Mouse (Mus musculus) skeletal muscle tissue, adult 2 months (tissue): Measurements from ENCODE around the gene Fktn.
"Not testable (repeated sequence)": the region's sequence is repeated elsewhere in the genome, so short reads cannot be mapped to it uniquely, and the experiment has no call there.

ENCODE experiments used
- DNase-seq: peaks from one replicate; pipeline ENCODE4 v3.0.0-alpha.2; 2012; ENCODE audit warnings: low read depth, low spot score

The Fktn gene

GRCm38 (mm10) chr4:53713704-53714050, at the start of gene Fktn:
Gene Fktn (plus strand): TSS chr4:53713998.
- no peak for DNase-seq

GRCm38 (mm10) chr4:53682092-53682491, 31.7 kb upstream of the Fktn start:
- no peak for DNase-seq

GRCm38 (mm10) chr4:53688965-53689364, 24.8 kb upstream of the Fktn start:
- DNase-seq: no peak

GRCm38 (mm10) chr4:53691418-53691817, 22.4 kb upstream of the Fktn start:
- DNase-seq: no peak

GRCm38 (mm10) chr4:53709166-53709565, 4.6 kb upstream of the Fktn start:
- DNase-seq: not testable (repeated sequence)

- DNase-seq: no peak
Measured at GRCm38 (mm10) chr4:53710021-53710420, 3.8 kb upstream of the Fktn start.

DNA sequence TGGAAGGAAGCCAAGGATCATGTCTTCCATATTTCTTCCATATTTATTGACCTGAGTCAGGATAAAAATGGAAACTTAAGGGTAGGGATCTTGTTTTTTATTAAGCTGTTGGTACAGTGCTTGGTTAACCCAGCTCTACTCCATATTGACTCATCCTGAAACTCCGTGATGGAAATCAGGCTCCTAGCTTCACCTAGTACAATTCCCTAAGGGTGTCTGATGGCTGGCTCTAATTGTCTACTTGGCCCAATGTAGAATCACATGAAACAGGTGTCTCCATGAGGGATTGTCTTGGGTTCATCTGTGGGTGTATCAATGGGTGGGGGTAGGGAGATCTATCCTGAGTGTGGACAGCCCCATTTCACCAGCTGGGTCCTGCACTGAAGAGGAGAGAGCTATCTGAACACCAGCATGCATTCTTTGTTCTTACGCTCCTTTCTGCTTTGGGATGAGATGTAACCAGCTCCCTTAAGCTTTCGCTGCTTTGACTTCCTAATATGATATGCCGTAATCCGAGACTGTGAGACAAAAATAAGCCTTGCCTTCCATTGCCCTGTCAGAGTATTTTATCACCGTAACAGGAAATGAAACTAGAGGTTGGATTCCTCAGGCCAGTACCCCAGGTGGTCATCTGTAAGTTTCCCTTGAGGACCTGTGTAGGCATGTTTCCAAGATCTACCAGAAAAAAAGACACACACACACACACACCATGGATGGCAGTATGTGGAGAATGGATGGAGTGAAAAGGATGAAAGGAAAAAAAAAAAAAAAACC, 3.1 kb upstream of the Fktn start:
- DNase-seq: no peak

- peak; percentile 94 for DNase-seq
Measured at GRCm38 (mm10) chr4:53714051-53714814, 435 bp downstream of the Fktn start.

DNA sequence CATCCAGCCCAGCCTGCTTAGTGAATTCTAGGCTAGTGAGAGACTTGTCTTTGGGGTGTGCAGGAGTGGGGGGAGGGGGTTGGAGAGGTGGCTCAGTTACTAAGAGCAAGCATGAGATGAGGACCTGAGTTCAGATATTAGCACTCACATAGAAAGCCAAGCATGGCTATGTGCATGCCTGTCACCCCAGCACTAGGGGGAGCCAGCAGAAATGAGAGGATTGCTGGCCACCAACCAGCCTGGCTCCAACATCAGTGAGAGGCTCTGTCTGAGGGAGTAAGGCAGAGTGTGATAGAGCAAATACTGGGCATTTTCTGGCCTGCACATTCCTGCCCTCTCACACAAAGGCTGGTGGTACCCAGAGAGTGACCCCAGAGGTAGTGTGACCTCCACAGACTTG, 2.2 kb downstream of the Fktn start:
- no peak for DNase-seq

- DNase-seq: no peak
Measured at GRCm38 (mm10) chr4:53717546-53717945, 3.7 kb downstream of the Fktn start.

- no peak for DNase-seq
Measured at GRCm38 (mm10) chr4:53718261-53718660, 4.5 kb downstream of the Fktn start.

- DNase-seq: no peak
Measured at GRCm38 (mm10) chr4:53722506-53722905, 8.7 kb downstream of the Fktn start.

- DNase-seq: not testable (repeated sequence)
Measured at GRCm38 (mm10) chr4:53726100-53726499, 12.3 kb downstream of the Fktn start.

DNA sequence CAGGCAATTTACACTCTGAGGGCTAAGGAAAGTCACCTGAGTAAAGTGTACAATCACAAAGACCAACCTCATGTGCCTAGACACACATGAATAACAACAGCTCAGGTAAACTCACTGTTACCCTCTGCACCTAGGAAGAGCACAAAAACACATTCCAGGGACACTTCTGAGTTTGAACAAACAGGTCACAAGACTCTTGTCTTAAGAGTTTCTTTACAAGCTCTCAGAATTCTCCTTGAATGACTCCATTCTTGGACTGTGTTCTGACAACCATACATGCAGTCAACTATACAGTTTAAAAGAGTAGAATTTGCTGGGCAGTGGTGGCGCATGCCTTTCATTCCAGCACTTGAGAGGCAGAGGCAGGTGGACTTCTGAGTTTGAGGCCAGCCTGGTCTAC, 14.3 kb downstream of the Fktn start:
- DNase-seq: no peak

GRCm38 (mm10) chr4:53738956-53739616, 25.3 kb downstream of the Fktn start:
- DNase-seq: peak; percentile 30

DNA sequence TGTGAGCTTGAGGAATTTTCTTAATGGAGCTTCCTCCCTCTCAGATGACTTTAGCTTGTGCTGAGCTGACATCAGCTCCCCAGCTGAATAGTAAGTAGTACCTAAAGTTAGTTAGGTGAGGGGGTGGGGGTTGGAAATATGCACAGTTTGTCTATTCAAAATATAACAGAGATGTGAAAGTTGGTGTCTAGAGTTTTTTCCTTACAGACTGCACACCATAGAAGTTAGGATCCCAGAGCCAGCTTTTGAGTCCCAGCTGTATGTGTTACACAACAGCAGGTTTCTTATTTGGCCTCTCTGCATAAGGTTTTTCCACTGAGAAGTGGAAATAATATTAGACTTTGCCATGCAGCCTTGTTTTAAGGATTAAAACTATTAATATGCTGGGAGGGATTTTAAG, 36.0 kb downstream of the Fktn start:
- DNase-seq: no peak

DNA sequence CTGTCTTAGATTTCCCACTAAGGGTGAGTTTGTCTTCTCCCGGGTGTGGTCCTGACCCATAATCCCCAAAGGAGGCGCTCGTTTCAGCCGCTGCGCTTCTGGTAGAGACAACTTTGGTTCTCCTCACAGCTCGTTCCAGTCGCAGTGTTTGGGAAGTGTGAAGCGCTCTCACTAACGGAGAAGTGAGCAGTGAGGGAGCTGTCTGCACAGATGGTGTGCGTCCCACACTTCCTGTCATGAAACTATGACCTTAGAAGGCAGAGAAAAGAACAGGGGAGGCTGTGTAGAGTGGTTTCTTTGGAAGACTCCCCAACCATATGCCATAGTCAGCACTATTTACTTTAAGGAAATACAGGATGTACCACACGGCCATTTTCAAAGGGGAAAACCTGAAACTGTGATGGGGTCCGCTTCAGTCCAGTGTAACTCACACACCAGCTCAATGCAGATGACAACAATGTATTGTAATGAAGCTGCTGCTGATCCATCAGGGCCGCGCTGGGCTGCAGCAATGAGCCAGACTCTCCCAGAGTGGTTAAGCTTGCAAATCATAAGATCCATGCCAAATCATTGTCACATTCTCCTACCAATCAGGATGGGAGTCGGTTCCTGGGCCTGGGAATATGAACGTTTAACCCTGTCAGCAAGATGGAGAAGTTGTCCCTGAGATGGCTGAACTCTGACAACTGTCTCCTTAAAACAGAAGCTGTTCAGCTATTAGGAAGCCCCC, 36.8 kb downstream of the Fktn start:
- no peak for DNase-seq

DNA sequence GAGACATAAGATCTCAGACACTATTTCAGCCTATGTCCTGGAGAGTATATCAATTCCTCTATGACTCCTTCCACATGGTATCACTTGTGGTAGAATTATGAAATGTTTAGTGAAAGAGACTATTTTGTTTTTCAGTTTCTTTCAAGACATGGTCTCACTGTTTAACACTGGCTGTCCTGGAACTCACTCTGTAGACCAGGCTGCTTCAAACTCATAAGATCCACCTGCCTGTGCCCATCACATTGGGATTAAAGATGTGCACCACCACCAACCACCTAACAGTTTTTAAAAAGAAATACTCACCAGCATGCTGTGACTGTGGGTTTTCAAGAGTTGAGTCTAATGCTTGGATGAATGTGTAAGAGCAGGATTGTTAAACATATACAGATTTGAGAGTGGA, 43.2 kb downstream of the Fktn start:
- DNase-seq: no peak

- DNase-seq: no peak
Measured at GRCm38 (mm10) chr4:53758764-53759163, 45.0 kb downstream of the Fktn start.

GRCm38 (mm10) chr4:53759678-53760077, 45.9 kb downstream of the Fktn start:
- peak; percentile 54 for DNase-seq

DNA sequence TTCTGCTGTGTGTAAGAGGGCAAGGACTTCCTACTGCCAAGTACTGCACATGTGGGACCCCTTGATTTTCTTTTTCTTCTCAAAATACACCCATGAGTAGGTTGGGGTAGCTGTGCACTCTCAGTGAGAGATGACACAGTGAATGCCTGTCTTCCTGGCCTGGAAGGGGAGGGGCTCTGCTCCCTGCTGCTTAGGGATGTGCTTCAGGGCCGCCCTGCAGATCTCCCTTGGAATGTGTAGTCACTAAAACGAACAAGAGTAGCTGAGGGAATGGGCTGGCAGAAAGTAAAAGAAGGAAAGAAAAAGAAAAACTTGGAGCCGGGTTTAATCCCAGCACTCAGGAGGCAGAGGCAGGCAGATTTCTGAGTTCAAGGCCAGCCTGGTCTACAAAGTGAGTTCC, 48.7 kb downstream of the Fktn start:
- no peak for DNase-seq
